Mouse (Mus musculus): ENCODE data around the gene Ctf2. TPM values are rescaled to one million over a fixed set of nuclear protein-coding genes. Genes with fewer than 3 reads are reported as not detected.

The Ctf2 gene
- polyA plus RNA-seq, 1 experiment from 2014 or later: 0.25 TPM

DNA sequence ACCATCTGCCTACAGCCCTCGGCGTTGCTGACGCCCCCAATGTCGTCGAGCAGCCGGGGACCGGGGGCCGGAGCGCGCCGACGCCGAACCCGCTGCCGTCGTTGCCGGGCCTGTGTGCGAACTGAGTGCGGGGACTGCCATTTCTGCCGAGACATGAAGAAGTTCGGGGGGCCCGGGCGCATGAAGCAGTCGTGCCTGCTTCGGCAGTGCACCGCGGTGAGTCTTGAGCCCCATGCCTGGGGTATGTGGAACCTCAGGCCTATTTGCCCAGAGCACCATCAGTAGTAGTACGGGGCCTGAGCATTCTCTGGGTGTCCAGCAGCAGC, 16.2 kb upstream of the Ctf2 start:
- Histone ChIP-seq H3K4me1 (replicated peaks; ENCODE audit: control insufficient read depth, insufficient read depth, low read length) (peaks cover 16% of the 10 kb centered on the region; the same call in 1 of the 2 replicates), H3K9me3 (ENCODE audit: control insufficient read depth, low read length) (no peaks in the 10 kb centered on the region), H3K36me3 (replicated peaks; ENCODE audit: control insufficient read depth, insufficient read depth) (peaks cover 51% of the 10 kb centered on the region), H3K27me3 (ENCODE audit: control insufficient read depth, insufficient read depth, low read length) (no peaks in the 10 kb centered on the region), H3K27ac (no peak overlapping the region), H3K9ac (no peak overlapping the region), H3K4me3 (replicated peaks; ENCODE audit: low read length) (peak overlapping the region; percentile 92; the same call in 1 of the 2 replicates), H3K4me2 (replicated peaks) (peak overlapping the region; percentile 66; the same call in 1 of the 2 replicates)
- ATAC-seq (ENCODE audit: low FRiP score): no peak
- no peak for DNase-seq (ENCODE audit: low spot score)
- 96% methylated on average over 28 of the region's 28 CpGs for WGBS

DNA sequence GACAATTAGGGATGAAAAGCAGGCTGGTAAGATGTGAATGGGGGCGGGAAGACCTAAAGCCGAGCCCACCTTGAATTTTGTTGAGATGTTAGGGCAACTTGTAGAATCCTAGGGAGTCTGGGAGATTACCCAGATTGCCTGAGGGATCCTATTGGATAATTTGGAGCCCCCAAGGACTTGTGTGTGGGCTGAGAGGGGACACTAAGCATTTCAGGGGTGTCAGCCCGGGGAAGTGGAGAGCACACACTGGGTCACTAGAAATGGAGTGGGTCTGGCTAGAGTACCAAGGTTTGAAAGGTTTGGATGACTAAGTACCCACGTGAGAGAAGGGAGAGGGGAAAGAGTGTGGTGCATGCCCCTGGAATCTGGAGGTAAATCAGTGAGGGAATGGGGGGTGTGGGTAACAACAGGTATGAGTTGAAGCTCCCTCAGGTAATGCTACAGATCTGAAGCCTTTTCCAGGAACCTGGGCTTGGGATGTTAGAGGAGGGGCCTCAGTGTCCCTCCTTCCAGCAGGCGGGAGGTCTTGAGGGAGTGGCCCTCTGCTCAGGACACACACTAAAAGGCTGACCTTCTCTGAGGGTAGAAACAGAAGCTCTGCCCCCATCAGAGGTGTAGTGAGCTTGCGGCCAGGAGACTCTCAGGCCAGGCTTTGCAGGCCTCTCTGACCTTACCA, 15.7 kb upstream of the Ctf2 start:
- Histone ChIP-seq H3K4me1 (replicated peaks; ENCODE audit: control insufficient read depth, insufficient read depth, low read length) (peaks cover 16% of the 10 kb centered on the region; the same call in 1 of the 2 replicates), H3K36me3 (replicated peaks; ENCODE audit: control insufficient read depth, insufficient read depth) (peaks cover 46% of the 10 kb centered on the region), H3K4me3 (replicated peaks; ENCODE audit: low read length) (peak overlapping the region; percentile 92), H3K4me2 (replicated peaks) (peak overlapping the region; percentile 66), H3K9ac (peak overlapping the region; percentile 90), H3K27me3 (ENCODE audit: control insufficient read depth, insufficient read depth, low read length) (no peaks in the 10 kb centered on the region), H3K9me3 (ENCODE audit: control insufficient read depth, low read length) (no peaks in the 10 kb centered on the region), H3K27ac (peak overlapping the region; percentile 77; the same call in 1 of the 2 replicates)
- ATAC-seq (ENCODE audit: low FRiP score): no peak
- 45% methylated on average over 6 of the region's 6 CpGs for WGBS
- DNase-seq (ENCODE audit: low spot score): no peak

DNA sequence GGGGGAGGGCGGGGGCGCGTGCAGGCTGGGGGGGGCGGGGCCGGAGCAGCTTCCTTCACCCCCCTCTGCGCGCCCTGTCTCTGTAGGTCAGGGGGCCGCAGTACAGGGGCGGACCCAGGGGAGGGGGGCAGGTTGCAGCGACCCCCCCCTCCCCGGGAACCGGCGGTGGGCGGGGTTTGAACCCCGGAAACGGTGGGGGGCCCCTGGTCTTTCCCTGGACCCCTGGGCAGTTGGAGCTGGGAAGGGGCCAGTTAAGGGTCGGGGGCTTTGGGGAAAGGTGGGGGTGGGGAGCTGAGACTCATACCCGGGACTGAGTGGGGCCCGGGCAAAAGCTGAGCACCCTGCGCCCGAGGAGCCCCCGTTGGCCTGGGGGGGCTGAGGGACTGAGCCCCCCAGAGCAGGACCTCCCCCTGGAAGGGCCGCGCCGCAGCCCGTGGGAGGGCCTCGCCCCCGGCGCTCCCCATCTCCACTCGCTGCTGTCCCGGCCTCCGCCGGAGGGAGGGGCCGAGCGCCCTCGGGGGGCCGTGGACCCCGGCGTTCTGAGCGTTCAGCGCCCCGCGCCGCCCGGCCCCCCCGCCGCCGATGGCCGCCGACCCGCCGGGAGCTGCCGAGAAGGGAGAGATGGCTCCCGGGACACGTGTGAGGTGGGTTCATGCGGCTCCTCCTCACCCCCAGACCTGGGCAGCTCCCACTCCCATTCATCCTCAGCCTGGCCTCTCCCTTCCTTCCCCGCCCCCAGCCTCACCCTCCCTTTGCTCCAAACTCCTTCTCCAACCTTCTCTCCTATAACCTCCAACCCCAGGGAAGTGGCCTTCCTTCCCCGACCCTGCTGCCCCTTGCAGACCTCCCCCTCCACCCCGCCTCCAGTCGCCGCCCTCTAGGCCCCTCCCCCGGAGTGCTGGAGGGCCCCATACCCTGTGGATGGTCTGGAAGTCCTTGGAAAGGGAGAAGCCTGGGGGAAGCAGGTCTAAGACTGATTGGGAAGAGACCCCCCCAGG, 14.8 kb upstream of the Ctf2 start:
- H3K9me3 ChIP-seq (ENCODE audit: control insufficient read depth, low read length): no peaks in the 10 kb centered on the region
- DNase-seq (ENCODE audit: low spot score) (no peak), ATAC-seq (ENCODE audit: low FRiP score) (no peak)
- peak overlapping the region; percentile 66 for H3K4me2 ChIP-seq (replicated peaks)
- H3K9ac ChIP-seq: peak overlapping the region; percentile 90
- no peaks in the 10 kb centered on the region for H3K27me3 ChIP-seq (ENCODE audit: control insufficient read depth, insufficient read depth, low read length)
- H3K4me3 ChIP-seq (replicated peaks; ENCODE audit: low read length): peak overlapping the region; percentile 92
- peaks cover 37% of the 10 kb centered on the region for H3K36me3 ChIP-seq (replicated peaks; ENCODE audit: control insufficient read depth, insufficient read depth)
- WGBS: 1% methylated on average over 41 of the region's 62 CpGs
- H3K27ac ChIP-seq: peak overlapping the region; percentile 77
- peaks cover 16% of the 10 kb centered on the region; the same call in 1 of the 2 replicates for H3K4me1 ChIP-seq (replicated peaks; ENCODE audit: control insufficient read depth, insufficient read depth, low read length)

DNA sequence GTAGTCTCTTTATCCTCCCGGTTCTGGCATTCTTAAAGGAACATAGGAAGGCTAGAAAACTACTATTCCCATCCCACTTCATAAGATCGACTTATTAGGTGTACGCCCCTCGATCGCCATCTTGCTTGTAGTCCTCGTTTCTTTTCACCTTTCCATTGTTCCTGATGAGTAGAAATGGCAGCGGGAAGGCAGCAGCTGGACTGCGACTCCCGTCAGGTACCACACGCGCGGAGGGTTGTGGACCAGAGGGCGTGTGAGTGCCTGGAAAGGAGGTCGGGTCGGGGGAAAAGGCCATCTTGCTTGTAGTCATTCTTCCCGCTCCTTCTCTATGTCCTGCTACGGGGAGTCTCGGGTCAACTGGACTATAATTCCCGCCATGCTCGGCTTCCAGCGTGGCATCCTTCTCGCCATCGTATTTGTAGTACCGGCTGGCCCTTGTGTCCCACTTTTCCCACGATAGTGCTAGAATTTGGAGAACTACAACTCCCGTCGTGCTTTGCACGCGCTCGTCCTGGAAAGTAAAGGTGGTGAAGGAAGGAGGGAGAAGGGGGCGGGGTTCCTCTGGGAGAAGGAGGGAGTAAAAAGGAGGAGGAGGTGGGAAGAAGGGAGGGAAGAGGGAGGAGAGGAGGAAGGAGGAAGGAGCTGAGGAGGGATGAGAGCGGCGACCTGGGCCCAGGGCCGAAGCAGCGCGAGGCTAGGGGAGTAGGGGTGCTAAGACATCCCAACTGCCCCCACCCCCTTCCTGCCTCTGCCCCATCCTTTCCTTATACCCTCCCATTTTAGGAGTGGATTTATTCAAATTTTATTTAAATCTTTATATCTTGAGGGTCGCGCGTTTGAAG, 13.9 kb upstream of the Ctf2 start:
- Histone ChIP-seq H3K36me3 (replicated peaks; ENCODE audit: control insufficient read depth, insufficient read depth) (peaks cover 27% of the 10 kb centered on the region), H3K27ac (peak overlapping the region; percentile 89), H3K4me3 (replicated peaks; ENCODE audit: low read length) (peak overlapping the region; percentile 92), H3K9ac (peak overlapping the region; percentile 90), H3K9me3 (ENCODE audit: control insufficient read depth, low read length) (no peaks in the 10 kb centered on the region), H3K27me3 (ENCODE audit: control insufficient read depth, insufficient read depth, low read length) (no peaks in the 10 kb centered on the region), H3K4me2 (replicated peaks) (peak overlapping the region; percentile 66), H3K4me1 (replicated peaks; ENCODE audit: control insufficient read depth, insufficient read depth, low read length) (peaks cover 16% of the 10 kb centered on the region; the same call in 1 of the 2 replicates)
- DNase-seq (ENCODE audit: low spot score) (peak; percentile 98), ATAC-seq (ENCODE audit: low FRiP score) (peak; percentile 91)
- under 1% methylated on average over 39 of the region's 39 CpGs for WGBS

DNA sequence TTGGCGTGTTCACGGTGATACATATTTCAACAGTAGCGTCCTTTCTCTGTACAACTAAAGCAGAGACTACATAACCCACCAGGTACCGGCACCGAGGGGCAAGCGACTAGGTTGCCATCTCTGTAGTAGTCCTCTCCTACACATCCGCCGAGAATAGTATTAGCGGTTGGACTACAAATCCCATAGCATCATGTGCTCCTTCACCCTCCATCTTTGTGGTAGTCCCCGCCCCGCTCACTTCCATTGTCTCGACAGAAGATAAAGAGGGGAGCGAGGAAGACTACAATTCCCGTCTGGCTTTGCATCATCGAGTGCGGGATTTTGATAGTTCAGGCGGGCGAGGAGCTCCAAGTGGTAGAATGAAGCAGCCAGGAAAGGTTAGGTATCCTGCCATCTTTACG, 13.3 kb upstream of the Ctf2 start:
- peak overlapping the region; percentile 89 for H3K27ac ChIP-seq
- H3K9me3 ChIP-seq (ENCODE audit: control insufficient read depth, low read length): no peaks in the 10 kb centered on the region
- peak; percentile 96 for DNase-seq (ENCODE audit: low spot score)
- H3K4me3 ChIP-seq (replicated peaks; ENCODE audit: low read length): peak overlapping the region; percentile 92
- H3K4me1 ChIP-seq (replicated peaks; ENCODE audit: control insufficient read depth, insufficient read depth, low read length): peaks cover 16% of the 10 kb centered on the region; the same call in 1 of the 2 replicates
- peak overlapping the region; percentile 66 for H3K4me2 ChIP-seq (replicated peaks)
- WGBS: 0% methylated on average over 19 of the region's 19 CpGs
- no peaks in the 10 kb centered on the region for H3K27me3 ChIP-seq (ENCODE audit: control insufficient read depth, insufficient read depth, low read length)
- H3K36me3 ChIP-seq (replicated peaks; ENCODE audit: control insufficient read depth, insufficient read depth): peaks cover 22% of the 10 kb centered on the region
- peak; percentile 88 for ATAC-seq (ENCODE audit: low FRiP score)
- H3K9ac ChIP-seq: peak overlapping the region; percentile 50

DNA sequence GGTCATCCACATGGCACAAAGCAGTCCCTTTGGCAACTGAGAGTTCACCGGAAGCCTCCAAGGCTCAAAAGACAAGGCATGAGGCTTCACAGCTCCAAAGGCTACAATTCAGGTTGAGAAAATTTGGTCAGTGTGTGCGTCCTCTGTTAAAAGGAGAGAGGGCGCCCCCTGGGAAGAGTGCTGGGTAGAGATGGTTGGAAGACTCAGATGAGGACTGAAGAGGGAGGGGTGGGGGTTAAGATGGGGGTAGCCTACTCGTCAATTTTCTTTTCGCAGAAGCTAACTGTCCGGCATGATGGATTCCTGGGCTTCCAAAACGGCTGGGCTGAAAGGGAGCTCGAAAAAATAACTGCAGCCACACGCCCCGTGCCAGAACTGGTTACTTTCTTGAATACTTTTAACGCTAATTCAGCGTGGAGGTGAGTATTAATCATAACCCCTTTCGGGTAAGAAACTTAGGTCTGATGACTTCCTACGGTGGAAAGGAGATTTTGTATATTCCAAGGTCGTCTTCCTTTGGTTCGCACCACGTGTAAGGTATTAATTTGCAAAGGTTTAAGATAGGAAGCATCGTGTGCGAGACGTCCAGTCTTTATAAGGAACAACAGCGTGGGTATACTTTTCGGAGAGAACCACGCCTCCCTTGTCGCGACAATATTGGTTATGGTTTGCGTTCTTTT, 12.5 kb upstream of the Ctf2 start, which contains the start of gene Fbxl19:
TSS of gene Fbxl19 (plus strand) at position 178 of the 680 bp plus-strand sequence.
- Histone ChIP-seq H3K27me3 (ENCODE audit: control insufficient read depth, insufficient read depth, low read length) (no peaks in the 10 kb centered on the region), H3K36me3 (replicated peaks; ENCODE audit: control insufficient read depth, insufficient read depth) (peaks cover 15% of the 10 kb centered on the region), H3K4me3 (replicated peaks; ENCODE audit: low read length) (peak within 1 kb of the TSS; percentile 92), H3K9ac (peak within 1 kb of the TSS; percentile 50), H3K27ac (peak within 1 kb of the TSS; percentile 89), H3K4me2 (replicated peaks) (peak within 1 kb of the TSS; percentile 66), H3K9me3 (ENCODE audit: control insufficient read depth, low read length) (no peaks in the 10 kb centered on the region), H3K4me1 (replicated peaks; ENCODE audit: control insufficient read depth, insufficient read depth, low read length) (peaks cover 16% of the 10 kb centered on the region; the same call in 1 of the 2 replicates)
- WGBS: under 1% methylated on average over 26 of the region's 26 CpGs
- no peak for ATAC-seq (ENCODE audit: low FRiP score)
- peak; percentile 75 for DNase-seq (ENCODE audit: low spot score)

DNA sequence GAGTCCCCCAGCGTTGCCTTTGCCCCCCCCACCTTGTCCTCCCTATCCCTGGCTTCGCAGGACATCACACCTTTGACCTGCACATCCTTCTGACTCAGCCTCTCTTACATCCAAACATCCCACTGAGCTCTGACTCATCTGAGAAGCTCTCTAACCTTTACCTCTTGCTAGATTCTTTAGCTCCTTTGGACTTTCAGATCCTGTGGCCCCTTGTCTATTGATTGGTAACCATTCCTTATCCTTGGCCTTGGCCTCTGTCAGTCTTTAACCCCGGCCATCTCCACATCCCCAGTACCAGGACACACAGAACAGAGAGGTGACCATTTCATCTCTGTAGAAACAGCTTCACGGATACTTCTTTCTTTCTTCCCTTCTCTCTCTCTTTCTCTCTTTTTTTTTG, 1.8 kb downstream of the Ctf2 start:
- DNase-seq (ENCODE audit: low spot score) (no peak), ATAC-seq (ENCODE audit: low FRiP score) (no peak)
- WGBS: 73% methylated on average over 4 of the region's 4 CpGs
- Histone ChIP-seq H3K9ac (no peak overlapping the region), H3K4me2 (replicated peaks) (no peak overlapping the region), H3K27ac (no peak overlapping the region), H3K9me3 (ENCODE audit: control insufficient read depth, low read length) (no peaks in the 10 kb centered on the region), H3K4me1 (replicated peaks; ENCODE audit: control insufficient read depth, insufficient read depth, low read length) (no peaks in the 10 kb centered on the region), H3K27me3 (ENCODE audit: control insufficient read depth, insufficient read depth, low read length) (no peaks in the 10 kb centered on the region), H3K4me3 (replicated peaks; ENCODE audit: low read length) (no peak overlapping the region), H3K36me3 (replicated peaks; ENCODE audit: control insufficient read depth, insufficient read depth) (no peaks in the 10 kb centered on the region)

DNA sequence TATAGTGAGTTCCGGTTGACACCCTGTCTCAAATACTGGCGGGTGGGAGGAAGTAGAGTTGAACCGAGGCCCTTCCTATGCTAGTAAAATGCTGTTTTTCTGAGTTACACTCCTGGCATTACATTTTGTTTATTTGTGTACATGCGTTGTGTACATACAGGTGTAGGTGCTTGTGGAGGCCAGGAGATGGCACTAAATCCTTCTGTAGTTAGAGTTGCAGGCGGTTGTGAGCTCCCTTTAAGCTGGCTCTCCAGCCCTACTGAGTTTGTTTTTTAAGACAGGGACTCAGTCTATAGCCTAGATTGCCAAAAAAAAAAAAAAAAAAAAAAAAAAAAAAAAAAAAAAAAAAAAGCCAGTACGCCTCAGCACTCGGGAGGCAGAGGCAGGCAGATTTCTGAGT, 4.1 kb downstream of the Ctf2 start:
- Histone ChIP-seq H3K9me3 (ENCODE audit: control insufficient read depth, low read length) (no peaks in the 10 kb centered on the region), H3K27ac (no peak overlapping the region), H3K4me1 (replicated peaks; ENCODE audit: control insufficient read depth, insufficient read depth, low read length) (no peaks in the 10 kb centered on the region), H3K4me2 (replicated peaks) (no peak overlapping the region), H3K4me3 (replicated peaks; ENCODE audit: low read length) (no peak overlapping the region), H3K9ac (no peak overlapping the region), H3K27me3 (ENCODE audit: control insufficient read depth, insufficient read depth, low read length) (no peaks in the 10 kb centered on the region), H3K36me3 (replicated peaks; ENCODE audit: control insufficient read depth, insufficient read depth) (no peaks in the 10 kb centered on the region)
- WGBS: 86% methylated on average over 7 of the region's 7 CpGs
- DNase-seq (ENCODE audit: low spot score) (no peak), ATAC-seq (ENCODE audit: low FRiP score) (no peak)
